Mouse (Mus musculus) CH12.LX (cell line): Measurements from ENCODE around the gene Kmt2a. TPM values are rescaled to one million over a fixed set of nuclear protein-coding genes. Genes with fewer than 3 reads are reported as not detected.

Experiments used
- DNase-seq: peaks from one replicate; pipeline ENCODE4 v3.0.0-alpha.2; 2013; ENCODE audit errors: extremely low read depth
- H3K27ac ChIP-seq: 2 replicates; pipeline ENCODE4 v1.5.1; 2012; ENCODE audit warnings: low read depth, mild to moderate bottlenecking, control low read depth, moderate library complexity; ENCODE audit not compliant: insufficient read depth
- H3K27me3 ChIP-seq: replicated peaks from 2 replicates; pipeline ENCODE3; 2012; ENCODE audit warnings: inconsistent platforms
- H3K36me3 ChIP-seq, 2 experiments: replicated peaks in 1 of 2; 2 replicates each; pipeline versions ENCODE3 to v1.6.1; 2012; ENCODE audit warnings: inconsistent platforms in 1 of 2, low read length in 1 of 2, mild to moderate bottlenecking in 1 of 2, mixed read lengths in 1 of 2, moderate library complexity in 1 of 2; ENCODE audit not compliant: control insufficient read depth in 1 of 2, insufficient read depth in 1 of 2
- H3K4me1 ChIP-seq, 2 experiments: 2 replicates each; pipeline ENCODE4 v1.6.1; 2012; ENCODE audit warnings: inconsistent platforms in 1 of 2, moderate library complexity in 1 of 2; ENCODE audit not compliant: insufficient read depth in 2 of 2, control insufficient read depth in 1 of 2
- H3K4me2 ChIP-seq: 2 replicates; pipeline ENCODE4 v1.6.1; 2012; ENCODE audit warnings: low read depth, mild to moderate bottlenecking, control low read depth; ENCODE audit not compliant: poor library complexity, insufficient read depth, severe bottlenecking
- H3K4me3 ChIP-seq, 3 experiments: fragments of 150-350 bp in 1 of 3; sonication (generic) in 1 of 3; replicated peaks in 1 of 3; 2 replicates each; pipeline versions ENCODE3 to v1.5.1; 2011 to 2012; ENCODE audit warnings: low read depth in 2 of 3, low read length in 2 of 3, mild to moderate bottlenecking in 2 of 3, moderate library complexity in 2 of 3, control low read depth in 1 of 3, improper control_type of control experiment in 1 of 3, inconsistent platforms in 1 of 3, mixed read lengths in 1 of 3; ENCODE audit not compliant: poor library complexity in 1 of 3
- H3K79me2 ChIP-seq: replicated peaks from 2 replicates; pipeline ENCODE4 v1.6.1; 2012; ENCODE audit warnings: mild to moderate bottlenecking, moderate library complexity; ENCODE audit not compliant: control insufficient read depth, poor library complexity, insufficient read depth, severe bottlenecking; ENCODE audit errors: extremely low read depth
- H3K9ac ChIP-seq: 2 replicates; pipeline ENCODE4 v1.6.1; 2012; ENCODE audit warnings: low read depth, mild to moderate bottlenecking, control low read depth, moderate library complexity; ENCODE audit not compliant: insufficient read depth
- H3K9me3 ChIP-seq: replicated peaks from 2 replicates; pipeline ENCODE3; 2012; ENCODE audit warnings: low read length, inconsistent platforms, mixed read lengths
- CHD1 ChIP-seq: IDR thresholded peaks from 2 replicates; pipeline ENCODE4 v1.6.1; 2012; ENCODE audit warnings: low read depth, low read length, improper control_type of control experiment, inconsistent platforms
- CTCF ChIP-seq, 2 experiments: IDR thresholded peaks in 1 of 2; conservative IDR thresholded peaks in 1 of 2; 2 replicates each; pipeline ENCODE4 v1.5.1; 2011 to 2012; ENCODE audit warnings: low read depth in 2 of 2, low read length in 2 of 2, improper control_type of control experiment in 1 of 2, inconsistent platforms in 1 of 2, mild to moderate bottlenecking in 1 of 2, moderate library complexity in 1 of 2
- ELF1 ChIP-seq: IDR thresholded peaks from 2 replicates; pipeline ENCODE4 v1.6.1; 2014; ENCODE audit warnings: low read depth, mild to moderate bottlenecking, inconsistent platforms, low read length, improper control_type of control experiment
- GABPA ChIP-seq: IDR thresholded peaks from 2 replicates; pipeline ENCODE4 v1.6.1; 2012; ENCODE audit warnings: low read depth, low read length, improper control_type of control experiment, inconsistent platforms; ENCODE audit not compliant: insufficient replicate concordance
- IRF4 ChIP-seq: IDR thresholded peaks from 2 replicates; pipeline ENCODE4 v1.6.1; 2014; ENCODE audit warnings: low read depth, mild to moderate bottlenecking, inconsistent platforms, low read length, improper control_type of control experiment
- JUN ChIP-seq: IDR thresholded peaks from 2 replicates; pipeline ENCODE4 v1.6.1; 2011; ENCODE audit warnings: low read depth, mild to moderate bottlenecking, low read length, improper control_type of control experiment, moderate library complexity; ENCODE audit not compliant: insufficient read depth
- JUND ChIP-seq: conservative IDR thresholded peaks from 2 replicates; pipeline ENCODE4 v1.6.1; 2011; ENCODE audit warnings: low read depth, low read length, improper control_type of control experiment
- KAT2A ChIP-seq: IDR thresholded peaks from 2 replicates; pipeline ENCODE4 v1.6.1; 2012; ENCODE audit warnings: low read length, improper control_type of control experiment, inconsistent platforms; ENCODE audit not compliant: insufficient replicate concordance
- MAFK ChIP-seq: IDR thresholded peaks from 2 replicates; pipeline ENCODE4 v1.6.1; 2011; ENCODE audit warnings: low read length, improper control_type of control experiment; ENCODE audit not compliant: insufficient replicate concordance
- PAX5 ChIP-seq: IDR thresholded peaks from 2 replicates; pipeline ENCODE4 v1.6.1; 2012; ENCODE audit warnings: low read length, inconsistent platforms, mixed read lengths
- POLR2A ChIP-seq: IDR thresholded peaks from 2 replicates; pipeline ENCODE4 v1.6.1; 2011; ENCODE audit warnings: low read depth, mild to moderate bottlenecking, improper control_type of control experiment, low read length
- POLR2AphosphoS2 ChIP-seq: IDR thresholded peaks from 2 replicates; pipeline ENCODE4 v1.6.1; 2011; ENCODE audit warnings: low read depth, low read length, improper control_type of control experiment
- RAD21 ChIP-seq: IDR thresholded peaks from 2 replicates; pipeline ENCODE4 v1.6.1; 2011; ENCODE audit warnings: low read depth, mild to moderate bottlenecking, low read length, improper control_type of control experiment, moderate library complexity
- RCOR1 ChIP-seq: conservative IDR thresholded peaks from 2 replicates; pipeline ENCODE4 v1.6.1; 2012; ENCODE audit warnings: low read depth, mild to moderate bottlenecking, inconsistent platforms, low read length, improper control_type of control experiment
- SIN3A ChIP-seq: IDR thresholded peaks from 2 replicates; pipeline ENCODE4 v1.6.1; 2012; ENCODE audit warnings: low read length, improper control_type of control experiment, inconsistent platforms
- SMC3 ChIP-seq: IDR thresholded peaks from 2 replicates; pipeline ENCODE4 v1.6.1; 2011; ENCODE audit warnings: low read depth, low read length, improper control_type of control experiment
- TCF12 ChIP-seq: IDR thresholded peaks from 2 replicates; pipeline ENCODE4 v1.6.1; 2014; ENCODE audit warnings: low read depth, mild to moderate bottlenecking, inconsistent platforms, low read length, improper control_type of control experiment
- UBTF ChIP-seq: IDR thresholded peaks from 2 replicates; pipeline ENCODE4 v1.6.1; 2012; ENCODE audit warnings: low read depth, mild to moderate bottlenecking, inconsistent platforms, low read length, improper control_type of control experiment, moderate library complexity
- USF1 ChIP-seq: IDR thresholded peaks from 2 replicates; pipeline ENCODE4 v1.6.1; 2014; ENCODE audit warnings: low read depth, mild to moderate bottlenecking, inconsistent platforms, low read length, improper control_type of control experiment
- ZMIZ1 ChIP-seq: IDR thresholded peaks from 2 replicates; pipeline ENCODE4 v1.6.1; 2012; ENCODE audit warnings: low read depth, mild to moderate bottlenecking, inconsistent platforms, low read length, improper control_type of control experiment
- ZNF384 ChIP-seq: IDR thresholded peaks from 2 replicates; pipeline ENCODE4 v1.6.1; 2012; ENCODE audit warnings: low read depth, low read length, improper control_type of control experiment, inconsistent platforms
- dilution Hi-C: fragments of 300-500 bp; cut with MboI; formaldehyde crosslinking; loops from 2 replicates; pipeline ENCODE4 v1.14.3; 2020; ENCODE audit warnings: low sequenced_read_pairs; ENCODE audit not compliant: extremely low pct_unique_long_range_greater_than_20kb, extremely low pct_ligation_motif_present
- in situ Hi-C: fragments of 300-500 bp; cut with MboI; formaldehyde crosslinking; loops from 3 replicates; pipeline ENCODE4 v1.14.3; 2019; ENCODE audit warnings: low sequenced_read_pairs, low pct_ligation_motif_present, low pct_unique_long_range_greater_than_20kb, mixed read lengths
- polyA plus RNA-seq: library from polyadenylated mRNA; unstranded; fragments of >175 nt; gene quantifications from 2 replicates; pipeline ENCODE4 v1.2.1, GENCODE M21; 2012; ENCODE audit warnings: low read depth; ENCODE audit not compliant: insufficient read length
- total RNA-seq, 2 experiments: library from RNA; depleted of rRNA; stranded (reverse); fragments of 300-350 nt in 1 of 2; fragments of >200 nt in 1 of 2; gene quantifications; 2 replicates each; pipeline ENCODE4 v1.2.3; 2012 to 2014

Gene Kmt2a
- total and polyA plus RNA-seq, 3 experiments: 2.5 to 21.3 (median 7.2) TPM

- in situ Hi-C loops: no loop called here
Observed at GRCm38 (mm10) chr9:44772392-44772749, 108.7 kb downstream of the Kmt2a start.

DNA sequence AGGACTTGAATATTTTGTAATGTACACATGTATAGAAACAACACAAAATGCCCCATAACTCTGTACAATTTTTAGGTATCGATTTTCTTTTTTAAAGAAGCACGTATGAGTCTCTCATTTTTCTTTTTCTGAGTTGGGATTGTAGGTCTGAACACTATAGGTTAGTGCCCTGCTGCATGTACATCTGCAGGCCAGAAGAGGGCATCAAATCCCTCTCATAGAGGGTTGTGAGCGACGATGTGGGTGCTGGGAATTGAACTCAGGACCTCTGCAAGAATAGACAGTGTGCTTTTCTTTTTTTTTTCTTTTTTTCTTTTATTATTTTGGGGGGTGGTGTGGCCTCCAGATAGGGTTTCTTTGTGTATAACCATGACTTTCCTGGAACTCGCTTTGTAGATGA lies 109.7 kb downstream of the Kmt2a start:
- no peak for TF ChIP-seq SIN3A
- TF ChIP-seq CTCF (conservative IDR thresholded peaks at IDR 0.05 in 1 of 2, IDR thresholded peaks at IDR 0.05 in 1 of 2; ENCODE audit: low read depth in 2 of 2, low read length in 2 of 2): peak in 1 of 2 experiments; percentile 14; a peak in 1 of 4 replicates
- no peak for TF ChIP-seq JUND
- TF ChIP-seq GABPA: no peak
- Histone ChIP-seq H3K27me3 (no peaks in the 10 kb centered on the region), H3K4me3 (no peak overlapping the region), H3K79me2 (peaks cover 19% of the 10 kb centered on the region), H3K4me1 (peaks cover 3 to 30% of the 10 kb centered on the region in 2 experiments), H3K27ac (0 out of 2 replicates have a peak overlapping the region, but pooled peaks have one; percentile 36), H3K9me3 (no peaks in the 10 kb centered on the region), H3K9ac (no peak overlapping the region), H3K36me3 (peaks cover 4 to 18% of the 10 kb centered on the region in 2 experiments), H3K4me2 (no peak overlapping the region)
- DNase-seq: no peak
- in situ Hi-C loops: no loop called here
- dilution Hi-C loops: no loop called here

More at GRCm38 (mm10) chr9:44772392-44772749, 108.7 kb downstream of the Kmt2a start:
- peak overlapping the region; percentile 90 for H3K4me2 ChIP-seq
- H3K9ac ChIP-seq: peak overlapping the region; percentile 81
- peaks cover 3 to 30% of the 10 kb centered on the region in 2 experiments for H3K4me1 ChIP-seq
- peaks cover 4 to 24% of the 10 kb centered on the region in 2 experiments for H3K36me3 ChIP-seq
- no peaks in the 10 kb centered on the region for H3K9me3 ChIP-seq
- H3K4me3 ChIP-seq: peak overlapping the region in 2 of 3 experiments; percentile 37 to 76
- no peaks in the 10 kb centered on the region for H3K27me3 ChIP-seq
- dilution Hi-C loops: no loop called here
- DNase-seq: no peak
- TF ChIP-seq TCF12 (no peak), POLR2A (no peak), KAT2A (no peak), SIN3A (no peak), RCOR1 (no peak), ELF1 (no peak), RAD21 (no peak), POLR2AphosphoS2 (no peak), MAFK (no peak), ZMIZ1 (no peak), ZNF384 (no peak), SMC3 (no peak), JUN (no peak), CHD1 (no peak), IRF4 (no peak), PAX5 (no peak), USF1 (no peak), UBTF (no peak), GABPA (no peak)
- TF ChIP-seq, all 38 proteins: peak for 0
- H3K27ac ChIP-seq: peak overlapping the region; percentile 91
- peaks cover 11% of the 10 kb centered on the region for H3K79me2 ChIP-seq
